Mouse (Mus musculus) hindbrain, embryonic 12.5 days (tissue): ENCODE data around the gene Gpr155. TPM values are rescaled to one million over a fixed set of nuclear protein-coding genes. Genes with fewer than 3 reads are reported as not detected.

ENCODE experiments used
- ATAC-seq: fragments of 200-750 bp; cut with Nextera tagmentation; 2 replicates; pipeline ENCODE4 v1.8.0; 2017; ENCODE audit warnings: moderate TSS enrichment; ENCODE audit not compliant: low FRiP score
- H3K27ac ChIP-seq: fragments of 300-500 bp; sonication (generic); 2 replicates; pipeline ENCODE4 v1.5.1; 2016; ENCODE audit warnings: mild to moderate bottlenecking
- H3K27me3 ChIP-seq: fragments of 300-500 bp; sonication (generic); 2 replicates; pipeline ENCODE4 v1.6.1; 2016; ENCODE audit warnings: mild to moderate bottlenecking
- H3K36me3 ChIP-seq: fragments of 300-500 bp; sonication (generic); 2 replicates; pipeline ENCODE4 v1.6.1; 2016; ENCODE audit warnings: mild to moderate bottlenecking
- H3K4me1 ChIP-seq: fragments of 300-500 bp; sonication (generic); 2 replicates; pipeline ENCODE4 v1.6.1; 2016
- H3K4me2 ChIP-seq: fragments of 300-500 bp; sonication (generic); replicated peaks from 2 replicates; pipeline ENCODE4 v1.6.1; 2016; ENCODE audit warnings: mild to moderate bottlenecking
- H3K4me3 ChIP-seq: fragments of 300-500 bp; sonication (generic); 2 replicates; pipeline ENCODE4 v1.5.1; 2016; ENCODE audit warnings: mild to moderate bottlenecking
- H3K9ac ChIP-seq: fragments of 300-500 bp; sonication (generic); 2 replicates; pipeline ENCODE4 v1.6.1; 2016; ENCODE audit warnings: mild to moderate bottlenecking, moderate library complexity
- H3K9me3 ChIP-seq: fragments of 300-500 bp; sonication (generic); replicated peaks from 2 replicates; pipeline ENCODE4 v1.6.1; 2016; ENCODE audit warnings: mild to moderate bottlenecking
- WGBS: fragments of 180-500 bp; shearing (Covaris S2); methylation state at CpG from one replicate; pipeline ENCODE4 v1.1.7; 2016; 5-methylcytosine and 5-hydroxymethylcytosine counted together
- polyA plus RNA-seq: library from polyadenylated mRNA; unstranded; fragments of >200 nt; fragmentation: Nextera tagmentation; extraction: Ambion mirVana; gene quantifications from 2 replicates; pipeline ENCODE4 v1.2.1, GENCODE M21; 2016

Gpr155 gene
- polyA plus RNA-seq, 1 experiment from 2014 or later = 10.0 TPM

DNA sequence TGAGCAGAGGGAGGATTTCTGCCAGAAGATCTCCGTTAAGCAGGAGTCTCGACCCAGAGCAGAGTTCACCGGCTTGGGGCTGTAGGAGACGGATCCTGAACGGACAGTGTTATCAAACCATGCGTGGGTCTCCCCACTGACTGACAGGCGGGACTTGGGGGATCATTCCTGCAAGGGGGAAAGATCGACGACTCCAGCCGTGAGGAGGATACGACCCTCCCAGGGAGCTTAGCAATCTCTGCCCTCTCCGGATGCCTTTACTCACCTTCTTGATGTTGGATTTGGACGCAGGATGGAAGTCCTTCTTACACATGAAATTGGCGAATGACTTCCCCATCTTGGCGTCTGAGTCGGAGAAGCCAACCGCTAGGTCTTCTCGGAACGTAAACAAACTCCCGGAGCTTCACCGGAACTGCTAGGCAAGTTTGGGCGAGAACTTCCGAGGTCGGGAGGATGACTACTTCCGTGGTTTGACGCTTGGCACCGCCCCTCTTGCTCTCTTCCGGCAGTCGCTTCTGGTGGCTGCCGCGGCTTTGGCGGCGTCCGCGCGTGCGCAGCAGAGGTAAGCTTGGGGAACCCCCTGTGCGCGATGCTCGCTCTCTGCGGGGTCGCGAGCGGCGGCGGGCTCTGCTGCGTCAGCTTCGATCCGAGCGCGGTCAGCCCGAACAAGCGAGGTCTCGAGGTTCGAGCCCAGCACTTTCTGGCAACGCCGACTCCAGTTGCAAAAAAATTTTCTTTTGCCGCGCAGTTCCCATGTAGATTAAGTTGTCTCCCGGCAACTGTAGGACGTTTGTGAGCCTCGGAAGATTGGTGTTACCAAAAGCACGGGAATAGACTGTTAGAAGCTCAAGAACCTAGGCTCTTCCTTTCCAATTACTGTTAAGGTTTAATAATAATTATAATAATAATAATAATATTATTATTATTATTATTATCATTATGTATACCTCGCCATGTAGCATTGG is 73.9 kb downstream of the Gpr155 start, which contains the start of the genes Scrn3 and Cir1:
TSS of gene Scrn3 (plus strand) at position 450 of the 965 bp plus-strand sequence.
TSS of gene Cir1 (minus strand) at position 550 of the 965 bp plus-strand sequence.
- H3K36me3 ChIP-seq = peaks cover 14% of the 10 kb centered on the region
- H3K27me3 ChIP-seq = no peaks in the 10 kb centered on the region
- peak within 1 kb of the TSS; percentile 85 for H3K4me2 ChIP-seq
- ATAC-seq = peak; percentile 94
- peaks cover 9% of the 10 kb centered on the region for H3K4me1 ChIP-seq
- H3K9me3 ChIP-seq = no peaks in the 10 kb centered on the region
- peak within 1 kb of the TSS; percentile 87 for H3K4me3 ChIP-seq
- H3K9ac ChIP-seq = peak within 1 kb of the TSS; percentile 74
- WGBS = under 1% methylated on average over 64 of the region's 64 CpGs
- H3K27ac ChIP-seq = peak within 1 kb of the TSS; percentile 72

DNA sequence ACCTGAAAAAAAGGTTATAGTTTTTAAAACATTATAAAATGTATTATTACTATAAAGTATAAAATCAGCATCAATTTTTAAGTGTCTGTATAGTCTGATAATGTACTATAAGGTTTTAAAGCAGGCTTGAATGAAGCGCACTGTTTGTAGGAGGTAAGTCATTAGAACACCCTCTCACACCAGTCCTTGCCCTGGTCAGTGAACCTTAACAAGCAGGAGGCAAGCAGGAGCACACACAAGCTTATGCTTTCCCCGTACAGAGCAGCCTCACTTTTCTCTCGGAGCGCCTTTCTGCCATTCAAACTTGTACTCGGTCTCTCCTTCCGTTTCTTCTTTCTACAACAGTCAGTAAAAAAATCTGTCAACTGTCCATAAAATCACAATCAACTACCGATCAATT is 80.4 kb downstream of the Gpr155 start:
- Histone ChIP-seq H3K9ac (no peak overlapping the region), H3K4me1 (no peaks in the 10 kb centered on the region; the same call in 1 of the 2 replicates), H3K4me2 (no peak overlapping the region), H3K9me3 (no peaks in the 10 kb centered on the region), H3K27ac (no peak overlapping the region), H3K4me3 (no peak overlapping the region), H3K27me3 (no peaks in the 10 kb centered on the region), H3K36me3 (peaks cover 52% of the 10 kb centered on the region)
- WGBS = 89% methylated on average over 7 of the region's 7 CpGs
- no peak for ATAC-seq

DNA sequence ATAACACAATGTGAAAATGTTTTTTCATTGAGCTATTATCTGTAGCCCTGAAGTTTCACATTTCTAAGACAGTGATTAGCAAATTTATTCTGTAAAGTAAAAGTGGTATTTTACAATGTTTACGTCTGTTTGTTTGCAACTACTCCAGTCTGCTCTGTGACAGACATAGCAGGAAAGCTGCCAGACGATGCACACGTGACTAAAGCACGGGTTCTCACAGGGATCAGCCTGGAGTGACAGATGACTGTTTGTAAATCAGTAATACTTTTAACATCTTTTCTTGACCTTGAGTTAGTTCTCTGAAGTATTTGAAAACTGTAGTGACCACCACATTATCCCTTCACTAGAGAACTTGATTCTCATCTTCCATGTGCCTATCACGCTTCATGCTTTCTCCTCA is 81.9 kb downstream of the Gpr155 start:
- H3K9me3 ChIP-seq = no peaks in the 10 kb centered on the region
- peaks cover 57% of the 10 kb centered on the region for H3K36me3 ChIP-seq
- no peaks in the 10 kb centered on the region for H3K4me1 ChIP-seq
- no peak overlapping the region for H3K9ac ChIP-seq
- H3K4me3 ChIP-seq = no peak overlapping the region
- 94% methylated on average over 5 of the region's 5 CpGs for WGBS
- H3K27ac ChIP-seq = no peak overlapping the region
- no peak overlapping the region for H3K4me2 ChIP-seq
- no peaks in the 10 kb centered on the region for H3K27me3 ChIP-seq
- ATAC-seq = no peak

DNA sequence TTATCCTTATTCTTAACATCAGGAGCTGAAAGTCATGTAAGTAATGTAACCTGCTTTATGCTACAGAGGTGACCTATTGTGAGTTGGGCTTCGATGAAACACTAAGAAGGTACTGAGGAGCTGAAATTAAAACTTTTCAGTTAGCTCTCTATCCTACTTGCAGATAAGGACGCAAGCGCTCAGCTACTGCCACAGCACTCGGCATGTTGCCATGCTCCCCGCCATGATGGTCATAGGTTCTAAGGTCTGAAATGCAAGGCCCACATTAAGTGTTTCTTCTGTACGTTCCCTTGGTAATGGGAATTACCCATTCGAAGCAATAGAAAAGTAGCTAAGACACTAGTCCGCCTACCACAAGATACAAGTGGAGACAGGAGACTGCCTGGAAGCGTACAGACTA is 83.7 kb downstream of the Gpr155 start:
- Histone ChIP-seq H3K27ac (no peak overlapping the region), H3K9ac (no peak overlapping the region), H3K27me3 (no peaks in the 10 kb centered on the region), H3K36me3 (peaks cover 46% of the 10 kb centered on the region), H3K4me1 (no peaks in the 10 kb centered on the region), H3K4me2 (no peak overlapping the region), H3K4me3 (no peak overlapping the region), H3K9me3 (no peaks in the 10 kb centered on the region)
- no peak for ATAC-seq
- 95% methylated on average over 9 of the region's 9 CpGs for WGBS

DNA sequence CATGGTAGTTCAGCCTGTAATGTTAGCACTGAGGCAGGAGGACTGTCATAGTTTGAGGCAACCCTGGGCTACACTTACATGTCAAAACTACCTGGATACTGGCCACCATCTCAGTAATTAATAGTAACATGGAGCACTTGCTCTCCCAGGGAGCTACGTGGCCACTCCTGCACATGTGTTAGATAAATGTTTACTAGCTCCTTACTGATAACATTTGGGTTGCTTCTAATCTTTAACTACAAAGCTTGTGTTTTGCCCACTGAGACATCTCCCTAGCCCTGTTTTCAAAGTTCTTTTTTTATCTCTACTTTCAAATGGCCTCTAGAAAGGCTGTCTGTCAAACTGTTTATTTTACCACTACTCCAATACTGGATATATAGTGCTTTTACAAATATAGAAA is 84.4 kb downstream of the Gpr155 start:
- peaks cover 40% of the 10 kb centered on the region for H3K36me3 ChIP-seq
- H3K9me3 ChIP-seq = no peaks in the 10 kb centered on the region
- H3K4me3 ChIP-seq = no peak overlapping the region

DNA sequence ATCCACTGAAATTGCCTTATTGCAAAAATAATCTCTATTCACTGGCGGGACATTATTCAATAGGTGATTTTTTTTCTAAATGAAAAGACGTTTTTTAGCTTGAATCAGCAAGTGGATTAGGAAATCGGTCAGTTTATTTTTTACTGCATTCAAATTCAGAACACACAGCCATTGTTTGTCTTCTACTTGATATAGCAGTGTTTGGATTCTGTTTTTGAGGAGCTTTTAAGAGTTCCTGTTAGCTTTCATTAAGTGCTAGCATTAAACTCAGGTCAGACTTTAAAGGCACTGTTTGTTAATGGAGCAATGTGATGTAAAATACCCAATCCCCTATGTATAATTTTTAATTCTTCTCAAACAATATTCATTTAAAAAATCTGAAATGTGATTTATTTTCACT is 87.5 kb downstream of the Gpr155 start:
- WGBS = 79% methylated on average over 3 of the region's 3 CpGs
- H3K27me3 ChIP-seq = no peaks in the 10 kb centered on the region
- H3K4me2 ChIP-seq = no peak overlapping the region
- H3K9ac ChIP-seq = no peak overlapping the region
- no peak overlapping the region for H3K4me3 ChIP-seq
- H3K36me3 ChIP-seq = peaks cover 25% of the 10 kb centered on the region; the same call in 1 of the 2 replicates
- no peaks in the 10 kb centered on the region for H3K4me1 ChIP-seq
- no peak for ATAC-seq
- no peak overlapping the region for H3K27ac ChIP-seq
- H3K9me3 ChIP-seq = no peaks in the 10 kb centered on the region

More for the DNA sequence above, 84.4 kb downstream of the Gpr155 start:
- ATAC-seq = no peak
- 89% methylated on average over 1 of the region's 1 CpGs for WGBS
- Histone ChIP-seq H3K4me1 (no peaks in the 10 kb centered on the region), H3K9ac (no peak overlapping the region), H3K4me2 (no peak overlapping the region), H3K27me3 (no peaks in the 10 kb centered on the region), H3K27ac (no peak overlapping the region)

DNA sequence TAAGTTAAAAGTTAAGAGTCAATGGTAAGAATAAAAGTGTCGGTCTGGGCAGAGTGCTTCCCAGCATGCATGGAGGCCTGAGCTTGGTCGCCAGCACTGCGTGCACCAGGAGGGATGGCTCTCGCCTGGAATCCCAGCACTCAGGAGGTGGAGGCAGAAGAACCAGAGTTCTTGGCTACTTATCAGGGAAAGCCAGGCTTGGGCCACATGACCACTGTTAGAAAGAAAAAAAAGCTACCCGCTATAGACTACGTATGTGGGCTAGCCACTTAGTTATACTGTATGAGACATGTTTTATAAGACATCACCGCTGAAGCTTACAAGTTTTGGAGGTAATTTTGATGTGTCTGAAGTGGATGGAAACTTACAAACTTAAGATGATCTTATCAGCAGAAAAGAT is 88.2 kb downstream of the Gpr155 start:
- 88% methylated on average over 7 of the region's 7 CpGs for WGBS
- ATAC-seq = no peak

DNA sequence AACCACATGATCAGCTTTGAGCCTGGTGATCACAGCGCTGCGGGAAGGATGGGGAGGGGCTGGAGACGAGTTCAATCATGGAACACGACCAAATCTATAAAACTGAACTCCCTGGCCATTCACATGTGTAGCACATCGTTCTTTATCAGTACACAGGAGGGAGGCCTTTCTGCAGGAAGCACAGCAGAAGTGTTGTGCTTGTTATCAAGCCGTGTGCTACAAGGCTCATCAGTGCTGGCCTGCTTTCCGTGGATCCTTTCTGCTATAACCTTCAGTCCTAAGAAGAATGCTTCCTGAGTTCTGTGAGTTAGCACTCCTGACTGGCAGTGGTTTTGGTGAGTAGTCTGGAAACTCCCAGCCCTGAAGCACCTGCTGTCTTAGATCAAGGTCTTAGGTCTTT is 91.3 kb downstream of the Gpr155 start:
- Histone ChIP-seq H3K27me3 (no peaks in the 10 kb centered on the region), H3K27ac (no peak overlapping the region), H3K9me3 (no peaks in the 10 kb centered on the region), H3K4me3 (no peak overlapping the region), H3K4me1 (no peaks in the 10 kb centered on the region), H3K36me3 (peaks cover 23% of the 10 kb centered on the region), H3K9ac (no peak overlapping the region), H3K4me2 (no peak overlapping the region)
- no peak for ATAC-seq
- 84% methylated on average over 7 of the region's 7 CpGs for WGBS

More for the DNA sequence above, 88.2 kb downstream of the Gpr155 start:
- no peak overlapping the region for H3K9ac ChIP-seq
- no peak overlapping the region for H3K4me3 ChIP-seq
- H3K4me2 ChIP-seq = no peak overlapping the region
- H3K9me3 ChIP-seq = no peaks in the 10 kb centered on the region
- H3K27ac ChIP-seq = no peak overlapping the region
- H3K36me3 ChIP-seq = peaks cover 22% of the 10 kb centered on the region; the same call in 1 of the 2 replicates
- no peaks in the 10 kb centered on the region for H3K27me3 ChIP-seq
- no peaks in the 10 kb centered on the region for H3K4me1 ChIP-seq

Other genes with a start within 250 kb of the Gpr155 start
- 80.9 and 89.7 TPM in 2 replicates for gene Ola1, start 167.6 kb downstream of the Gpr155 start, polyA plus RNA-seq
- 2.1 and 2.9 TPM in 2 replicates for gene Sp9, start 114.6 kb downstream of the Gpr155 start, polyA plus RNA-seq
- gene Scrn3, start 74.0 kb downstream of the Gpr155 start, polyA plus RNA-seq = 13.2 and 13.6 TPM in 2 replicates
- gene Cir1, start 73.9 kb downstream of the Gpr155 start, polyA plus RNA-seq = 28.4 and 29.7 TPM in 2 replicates
- gene Wipf1, start 143.2 kb upstream of the Gpr155 start, polyA plus RNA-seq = 7.3 and 8.7 TPM in 2 replicates
- 0.74 and 2.3 TPM in 2 replicates for gene Chrna1, start 193.8 kb upstream of the Gpr155 start, polyA plus RNA-seq